Mouse (Mus musculus) mesoderm, embryonic 11.5 days (tissue): Measurements from ENCODE around the gene Zfp281.

Experiments
- DNase-seq: peaks from one replicate; pipeline ENCODE4 v3.0.0-alpha.2; 2012; ENCODE audit warnings: low read depth, low spot score

The Zfp281 gene

DNA sequence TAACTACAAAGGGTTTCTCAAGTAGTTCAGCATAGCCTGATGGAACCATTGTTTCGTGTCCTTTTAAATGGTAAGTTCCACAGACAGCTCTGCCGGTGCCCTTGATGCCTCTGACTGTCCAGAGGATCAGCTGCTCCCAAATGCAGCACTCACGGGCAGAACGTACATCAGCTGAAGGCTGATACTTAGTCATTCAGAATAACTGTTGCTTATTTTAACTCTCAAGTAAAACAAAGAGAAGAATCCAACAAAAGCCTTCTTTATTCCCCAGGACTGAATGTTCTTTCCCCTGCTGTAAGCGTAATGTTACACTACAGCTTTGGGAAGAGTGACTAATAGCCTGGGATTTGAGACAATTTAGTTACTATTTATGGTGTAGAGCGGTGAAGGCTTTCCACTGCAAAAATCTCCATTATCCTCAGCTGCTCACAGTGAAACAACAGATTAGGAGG is 11.4 kb upstream of the Zfp281 start:
- peak; percentile 4 for DNase-seq

DNA sequence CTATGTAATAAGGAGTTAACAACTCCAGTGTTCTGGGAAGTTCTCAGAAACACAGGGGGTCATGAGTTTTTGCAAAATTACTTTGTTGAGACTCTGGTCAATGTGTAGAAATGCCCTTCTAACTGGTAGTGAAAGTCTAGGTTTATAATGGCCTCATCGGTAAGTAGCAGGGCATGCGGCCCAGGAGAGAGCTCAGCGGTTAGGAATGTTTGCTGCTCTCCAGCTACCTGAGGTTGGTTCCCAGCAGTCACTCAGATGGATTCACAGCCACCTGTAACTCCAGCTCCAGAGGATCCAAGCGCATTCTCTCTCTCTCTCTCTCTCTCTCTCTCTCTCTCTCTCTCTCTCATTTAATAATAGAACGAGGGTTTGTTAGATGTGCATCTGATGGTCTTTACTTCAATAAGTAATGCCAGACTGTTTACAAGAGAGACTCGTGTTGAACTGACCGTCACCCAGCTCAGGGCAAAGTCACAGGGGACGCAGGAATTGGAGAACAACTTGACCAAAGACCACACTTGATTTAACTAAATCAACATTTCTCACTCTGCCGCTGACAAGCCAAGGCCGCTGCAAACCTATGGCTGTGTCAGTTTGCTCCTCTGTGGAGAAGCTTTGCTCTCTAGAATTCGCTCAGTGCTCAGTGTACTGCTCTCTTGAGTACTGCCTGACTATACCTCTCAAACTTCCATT is 9.8 kb upstream of the Zfp281 start:
- DNase-seq, result no peak

DNA sequence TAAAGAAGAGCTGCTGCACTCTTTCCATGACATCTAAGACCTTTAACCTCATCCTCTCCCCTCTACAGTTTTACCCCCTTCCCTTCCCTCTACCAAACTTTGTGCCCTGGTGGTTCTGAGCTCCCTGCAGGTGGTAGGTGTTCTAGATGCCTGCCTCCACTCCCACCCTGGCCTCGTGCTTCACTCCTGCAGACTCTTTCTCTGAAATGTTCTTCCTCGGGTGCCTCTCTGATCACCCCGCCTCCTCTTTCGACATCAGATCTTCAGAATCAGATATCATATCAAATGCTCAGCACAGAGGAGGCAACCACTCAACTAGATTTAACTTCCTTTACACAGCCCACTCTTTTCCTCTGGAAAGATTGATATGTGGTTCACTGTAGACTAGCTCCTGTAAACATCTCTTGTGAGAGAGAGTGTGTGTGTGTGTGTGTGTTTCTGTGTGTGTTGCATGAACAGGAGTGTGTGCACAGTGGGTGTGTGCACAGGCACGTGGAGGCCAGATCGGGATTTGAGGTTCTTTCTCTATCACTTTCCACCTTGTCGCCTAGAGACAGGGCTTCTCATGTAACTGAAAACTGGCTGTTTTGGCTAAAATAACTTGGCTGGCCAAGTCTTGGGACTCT is 7.4 kb upstream of the Zfp281 start:
- DNase-seq, result no peak

DNA sequence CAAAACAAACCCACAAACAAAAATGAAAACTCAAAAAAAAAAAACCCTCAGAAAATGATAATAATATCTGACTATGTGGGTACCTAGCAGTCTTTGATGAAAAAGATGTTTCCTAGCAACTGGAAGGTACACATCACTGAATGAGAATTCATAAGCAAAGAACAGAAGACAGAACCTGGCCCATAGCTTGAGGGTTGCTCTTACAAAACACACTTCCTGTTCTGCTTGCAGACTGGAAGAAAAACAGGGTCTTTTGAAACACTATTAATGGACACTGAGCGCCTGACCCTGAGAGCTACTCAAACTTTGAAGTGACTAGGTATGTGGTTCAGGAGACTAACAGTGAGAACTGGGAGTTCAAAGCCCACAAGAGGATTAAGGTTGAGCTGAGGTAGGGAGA is 6.1 kb upstream of the Zfp281 start:
- no peak for DNase-seq

DNA sequence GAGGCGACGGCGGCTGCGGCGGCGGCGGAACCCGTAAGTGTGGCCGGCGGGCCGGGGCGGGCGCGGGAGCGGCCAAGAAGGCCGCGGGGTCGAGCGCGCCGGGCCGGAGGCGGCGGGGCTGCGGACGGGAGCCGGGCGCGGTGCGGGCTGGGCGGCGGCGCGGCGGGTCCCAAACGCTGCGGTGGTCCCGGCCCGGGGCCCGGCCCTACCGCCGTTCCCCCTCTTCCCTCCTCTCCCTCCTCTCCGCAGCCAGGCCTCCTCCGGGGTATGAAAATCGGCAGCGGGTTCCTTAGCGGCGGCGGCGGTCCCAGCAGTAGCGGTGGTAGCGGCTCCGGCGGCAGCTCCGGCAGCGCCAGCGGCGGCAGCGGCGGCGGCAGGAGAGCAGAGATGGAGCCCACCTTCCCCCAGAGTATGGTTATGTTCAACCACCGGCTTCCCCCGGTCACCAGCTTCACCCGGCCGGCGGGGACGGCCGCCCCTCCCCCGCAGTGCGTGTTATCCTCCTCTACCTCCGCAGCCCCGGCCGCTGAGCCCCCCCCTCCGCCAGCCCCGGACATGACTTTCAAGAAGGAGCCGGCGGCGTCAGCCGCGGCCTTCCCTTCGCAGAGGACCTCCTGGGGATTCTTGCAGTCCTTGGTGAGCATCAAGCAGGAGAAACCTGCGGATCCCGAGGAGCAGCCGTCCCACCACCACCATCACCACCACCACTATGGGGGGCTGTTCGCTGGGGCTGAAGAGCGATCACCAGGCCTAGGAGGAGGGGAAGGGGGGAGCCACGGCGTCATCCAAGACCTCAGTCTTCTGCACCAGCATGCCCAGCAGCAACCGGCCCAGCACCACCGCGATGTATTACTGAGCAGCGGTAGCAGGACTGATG is 556 bp downstream of the Zfp281 start:
- DNase-seq, result peak; percentile 41

DNA sequence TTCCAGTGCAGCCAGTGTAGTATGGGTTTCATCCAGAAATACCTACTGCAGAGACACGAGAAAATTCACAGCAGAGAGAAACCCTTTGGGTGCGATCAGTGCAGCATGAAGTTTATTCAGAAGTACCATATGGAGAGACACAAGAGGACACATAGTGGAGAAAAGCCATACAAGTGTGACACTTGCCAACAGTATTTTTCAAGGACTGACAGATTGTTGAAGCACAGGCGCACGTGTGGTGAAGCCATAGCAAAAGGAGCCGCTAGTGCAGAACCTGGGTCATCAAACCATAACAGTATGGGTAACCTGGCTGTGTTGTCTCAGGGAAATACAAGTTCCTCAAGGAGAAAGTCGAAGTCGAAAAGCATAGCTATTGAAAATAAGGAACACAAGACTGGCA is 1.4 kb downstream of the Zfp281 start:
- no peak for DNase-seq

DNA sequence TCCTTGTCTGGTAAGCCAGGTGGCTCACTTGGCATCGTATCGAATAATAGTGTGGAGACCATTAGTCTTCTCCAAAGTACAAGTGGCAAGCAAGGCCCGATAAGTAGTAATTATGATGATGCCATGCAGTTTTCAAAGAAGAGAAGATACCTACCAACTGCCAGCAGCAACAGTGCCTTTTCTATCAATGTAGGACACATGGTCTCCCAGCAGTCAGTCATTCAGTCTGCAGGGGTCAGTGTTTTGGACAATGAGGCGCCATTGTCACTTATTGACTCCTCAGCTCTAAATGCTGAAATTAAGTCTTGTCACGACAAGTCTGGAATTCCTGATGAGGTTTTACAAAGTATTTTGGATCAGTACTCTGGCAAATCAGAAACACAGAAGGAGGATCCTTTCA is 2.1 kb downstream of the Zfp281 start:
- no peak for DNase-seq

DNA sequence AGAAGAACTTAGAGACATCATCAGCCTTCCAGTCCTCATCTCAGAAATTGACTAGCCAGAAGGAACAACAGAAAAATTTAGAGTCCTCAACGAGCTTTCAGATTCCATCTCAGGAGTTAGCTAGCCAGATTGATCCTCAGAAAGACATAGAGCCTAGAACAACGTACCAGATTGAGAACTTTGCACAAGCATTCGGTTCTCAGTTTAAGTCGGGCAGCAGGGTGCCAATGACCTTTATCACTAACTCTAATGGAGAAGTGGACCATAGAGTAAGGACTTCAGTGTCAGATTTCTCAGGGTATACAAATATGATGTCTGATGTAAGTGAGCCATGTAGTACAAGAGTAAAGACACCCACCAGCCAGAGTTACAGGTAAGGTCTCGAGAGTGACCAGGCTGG is 2.9 kb downstream of the Zfp281 start:
- DNase-seq, result no peak

DNA sequence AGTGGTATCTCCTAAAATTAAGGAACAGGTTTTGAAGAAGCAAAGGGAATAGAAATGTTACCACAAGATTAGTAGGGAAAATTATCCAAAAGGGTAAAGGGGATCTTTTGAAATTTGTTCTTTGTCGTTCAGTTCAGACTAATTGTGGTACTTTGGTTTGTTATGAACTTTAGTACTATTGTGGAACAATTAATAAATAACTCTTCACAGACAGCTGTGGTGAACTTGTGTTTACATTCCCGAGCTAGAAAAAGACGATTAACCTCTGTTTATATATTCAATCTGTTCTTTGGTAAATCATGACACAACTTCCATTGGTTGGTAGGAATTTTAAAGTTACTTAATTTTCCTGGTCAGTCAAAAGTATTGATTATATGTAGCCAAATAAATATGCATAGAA is 8.2 kb downstream of the Zfp281 start:
- no peak for DNase-seq

DNA sequence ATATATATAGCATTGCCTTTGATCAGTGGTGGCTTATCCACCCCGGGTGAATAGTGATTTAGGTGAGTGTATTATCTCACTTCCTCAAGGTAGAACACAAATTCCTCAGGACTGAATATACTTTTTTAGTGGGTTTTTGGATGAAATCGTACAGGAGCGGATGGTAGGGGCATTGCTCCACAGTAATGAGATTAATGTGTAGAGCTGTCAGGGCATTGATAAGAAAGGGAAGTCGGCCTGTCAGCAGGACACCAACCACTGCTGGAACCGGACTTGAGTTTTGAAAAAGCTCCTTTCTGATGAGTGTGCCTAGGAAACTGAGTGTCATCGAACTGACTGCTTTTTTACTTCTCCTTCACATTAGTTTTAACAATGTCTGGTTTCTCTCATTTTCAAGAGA is 10.9 kb downstream of the Zfp281 start:
- no peak for DNase-seq

DNA sequence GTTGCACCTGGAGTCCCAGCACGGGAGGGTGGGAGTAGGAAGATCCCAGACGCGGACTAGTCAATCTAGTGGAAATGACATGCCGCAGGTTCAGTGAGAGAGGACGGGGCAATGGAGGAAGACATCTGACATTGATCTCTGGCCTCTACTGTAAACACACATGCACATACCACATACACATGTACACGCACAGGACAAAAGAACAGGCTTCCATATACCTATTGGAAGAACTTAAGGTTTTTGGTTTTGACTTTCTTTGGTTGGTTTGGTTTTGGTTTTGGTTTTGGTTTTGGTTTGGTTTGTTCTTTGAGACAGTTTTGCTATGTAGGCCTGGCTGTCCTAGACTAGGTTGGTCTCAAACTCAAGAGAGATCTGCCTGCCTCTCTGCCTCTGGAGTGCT is 12.2 kb downstream of the Zfp281 start:
- no peak for DNase-seq

DNA sequence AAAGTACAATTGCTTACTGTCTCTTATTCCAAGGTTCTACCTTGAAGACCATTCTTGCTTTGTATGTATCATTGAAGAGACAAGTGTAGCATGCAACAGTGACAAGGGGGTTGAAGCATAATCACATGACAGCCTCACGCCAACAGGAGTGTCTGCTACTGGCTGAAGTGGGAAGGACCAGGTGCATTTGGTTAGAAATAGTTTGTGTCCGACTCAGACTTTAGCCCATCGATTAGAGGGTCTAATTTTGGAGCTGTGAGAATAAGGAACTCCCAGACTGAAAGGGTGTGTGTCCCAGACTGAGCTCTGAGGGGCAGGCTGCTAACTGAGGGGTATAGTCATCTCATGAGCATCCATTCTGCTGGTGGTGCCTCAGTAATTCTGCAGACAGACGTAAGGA is 13.0 kb downstream of the Zfp281 start:
- DNase-seq, result no peak

DNA sequence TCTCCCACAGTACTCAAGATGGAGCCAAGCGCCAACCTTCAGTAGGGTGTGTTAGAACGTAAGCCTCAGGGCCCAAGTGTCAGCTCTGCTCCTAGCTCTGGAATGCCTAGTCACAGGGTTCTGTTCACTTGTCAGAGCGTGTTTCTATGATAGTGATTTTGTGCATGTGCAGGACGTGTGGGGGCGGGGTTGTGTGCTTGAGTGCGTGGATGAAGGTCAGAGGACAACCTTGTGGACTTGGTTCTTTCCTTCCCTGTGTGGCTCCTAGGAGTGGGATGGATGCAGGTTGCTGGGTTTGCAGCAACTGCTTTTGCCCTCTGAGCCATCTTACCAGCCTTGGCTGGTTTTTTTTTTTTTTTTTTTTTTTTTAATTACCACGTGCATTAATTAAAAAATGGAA is 13.5 kb downstream of the Zfp281 start:
- DNase-seq, result no peak

DNA sequence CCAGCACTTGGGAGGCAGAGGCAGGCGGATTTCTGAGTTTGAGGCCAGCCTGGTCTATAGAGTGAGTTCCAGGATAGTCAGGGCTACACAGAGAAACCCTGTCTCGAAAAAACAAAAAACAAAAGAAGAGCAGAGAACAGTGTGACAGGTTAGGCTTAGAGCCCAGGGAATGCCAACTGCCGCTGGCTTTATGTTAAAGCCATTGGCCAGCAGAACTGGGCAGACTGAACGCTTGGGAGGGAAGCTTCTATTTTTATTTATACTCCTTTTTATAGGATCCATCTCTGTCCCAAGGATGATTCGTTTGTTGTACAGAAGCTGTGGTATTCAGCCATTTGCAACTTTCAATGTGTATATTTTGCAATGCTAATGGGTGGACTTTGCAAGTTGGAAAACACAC is 14.0 kb downstream of the Zfp281 start:
- DNase-seq, result no peak

DNA sequence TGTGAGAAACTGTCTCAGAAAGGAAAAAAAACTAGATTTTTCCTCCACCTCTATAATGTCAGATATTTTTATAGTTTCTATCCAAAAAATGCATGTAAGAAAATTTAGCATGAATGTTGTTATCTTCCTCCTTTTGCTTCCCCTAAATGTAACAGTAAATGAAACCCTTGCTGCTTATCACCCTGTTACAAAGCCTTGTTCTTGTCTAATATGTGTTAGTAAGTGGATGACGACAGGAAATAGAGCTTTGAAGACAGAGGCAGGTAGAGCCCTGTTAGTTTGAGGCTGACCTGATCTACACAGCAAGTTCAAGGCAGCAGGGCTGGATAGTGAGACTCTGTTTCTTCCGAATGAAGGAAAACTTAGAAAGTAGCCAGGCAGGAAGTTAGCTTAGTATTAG is 14.5 kb downstream of the Zfp281 start:
- no peak for DNase-seq

DNA sequence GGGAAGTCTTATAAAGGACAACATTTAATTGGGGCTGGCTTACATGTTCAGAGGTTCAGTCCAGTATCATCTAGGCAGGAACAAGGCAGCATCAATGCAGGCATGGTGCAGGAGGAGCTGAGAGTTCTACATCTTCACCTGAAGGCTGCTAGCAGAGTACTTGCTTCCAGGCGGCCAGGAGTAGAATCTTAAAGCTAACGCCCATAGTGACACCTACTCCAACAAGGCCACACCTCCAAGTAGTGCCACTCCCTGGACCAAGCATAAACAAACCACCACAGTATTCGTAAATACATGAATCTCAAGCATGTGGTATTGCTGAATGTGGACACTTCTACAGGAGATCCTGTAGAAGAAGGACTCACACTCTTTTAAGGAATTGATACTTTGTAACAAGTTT is 18.0 kb downstream of the Zfp281 start:
- no peak for DNase-seq

DNA sequence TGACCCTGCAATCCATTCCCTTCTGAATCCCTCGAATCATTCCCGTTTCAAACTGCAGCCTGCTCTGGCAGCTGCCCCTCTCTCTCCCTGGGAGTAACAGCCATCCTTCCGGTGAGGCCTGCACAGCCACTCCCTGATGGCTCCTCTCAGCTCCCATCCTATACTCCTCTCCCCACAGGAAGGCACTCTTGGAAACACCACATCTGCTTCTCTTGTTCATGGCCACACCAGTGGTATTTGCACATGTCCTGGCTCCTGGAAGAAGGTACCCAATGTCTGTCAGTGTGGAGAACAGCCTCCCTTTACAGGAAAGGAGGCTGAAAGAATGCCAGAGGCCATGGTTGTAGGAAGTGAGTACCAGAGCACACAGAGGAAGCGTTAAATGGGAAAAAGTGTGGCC is 19.8 kb downstream of the Zfp281 start:
- DNase-seq, result no peak

DNA sequence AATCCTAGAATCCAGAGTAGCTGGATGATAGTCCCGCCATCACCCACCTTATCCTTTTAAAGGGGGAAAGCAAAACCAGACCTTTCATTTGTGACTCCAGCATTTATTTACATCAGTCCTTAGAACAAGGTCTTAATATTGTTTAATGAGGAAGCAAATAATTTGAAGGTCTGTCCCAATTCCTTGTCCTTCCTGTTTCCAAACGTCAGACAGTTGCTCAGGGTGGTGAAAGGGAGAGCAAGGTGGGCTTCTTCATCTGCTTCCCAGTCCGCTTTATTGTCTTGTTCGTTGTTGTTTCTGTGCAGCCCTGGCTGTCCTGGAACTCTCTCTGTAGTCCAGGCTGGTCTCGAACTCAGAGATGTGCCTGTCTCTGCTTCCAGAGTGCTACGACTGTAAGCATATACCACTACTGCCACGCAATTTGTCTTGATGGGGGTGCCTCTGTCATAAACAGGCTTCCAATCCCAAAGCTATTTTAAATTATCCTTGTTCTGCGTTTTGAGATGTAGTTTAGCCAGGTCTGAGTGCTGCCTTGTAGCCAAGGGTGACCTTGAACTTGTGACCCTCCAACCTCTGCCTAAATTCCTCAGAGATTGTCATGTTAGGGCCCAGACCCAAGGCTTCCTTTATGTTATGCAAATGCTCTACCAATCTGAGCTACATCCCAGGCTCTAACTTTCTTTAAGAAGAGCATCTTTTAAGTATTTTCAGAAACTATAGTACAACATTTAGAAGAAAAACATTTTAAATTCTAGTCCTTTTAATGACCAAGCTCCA is 21.3 kb downstream of the Zfp281 start:
- DNase-seq, result no peak

DNA sequence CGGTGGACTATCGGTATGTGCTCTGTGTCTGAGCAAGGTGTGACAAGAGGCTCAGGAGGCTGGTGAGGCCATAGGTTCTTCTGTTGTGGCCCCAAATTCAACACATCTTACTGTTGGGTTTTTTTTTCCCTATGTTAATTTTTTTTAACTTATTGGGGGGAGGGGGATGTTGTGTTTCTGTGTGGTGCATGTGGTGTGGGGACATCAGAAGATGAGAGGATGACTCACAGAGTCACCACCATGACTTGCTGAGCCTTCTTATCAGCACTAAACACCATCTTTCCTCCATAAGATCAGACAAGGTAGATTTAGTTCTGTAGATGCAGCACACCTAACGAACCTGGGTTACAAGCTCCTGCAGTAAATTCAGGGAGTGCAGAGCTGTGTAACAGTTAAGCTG is 27.4 kb downstream of the Zfp281 start:
- no peak for DNase-seq

DNA sequence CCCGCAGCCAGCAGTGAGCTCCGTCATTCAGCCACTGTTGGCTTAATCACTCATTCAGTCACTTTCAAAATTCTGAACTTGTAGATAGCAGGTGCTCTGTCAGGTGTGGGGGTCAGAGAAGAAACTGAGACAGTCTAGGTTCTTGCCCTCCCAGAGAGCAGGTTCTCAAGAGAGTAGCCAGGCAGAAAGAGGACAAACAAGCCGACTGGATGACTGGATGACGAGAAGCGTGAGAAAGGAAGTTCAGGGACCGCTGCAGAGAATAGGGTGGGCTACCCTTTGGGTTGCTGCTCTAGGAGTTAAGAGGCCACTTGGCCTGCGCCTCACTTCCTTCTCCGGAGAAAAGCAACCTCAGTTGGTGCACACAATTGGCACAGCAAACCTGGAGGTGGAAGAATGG is 28.8 kb downstream of the Zfp281 start:
- no peak for DNase-seq

DNA sequence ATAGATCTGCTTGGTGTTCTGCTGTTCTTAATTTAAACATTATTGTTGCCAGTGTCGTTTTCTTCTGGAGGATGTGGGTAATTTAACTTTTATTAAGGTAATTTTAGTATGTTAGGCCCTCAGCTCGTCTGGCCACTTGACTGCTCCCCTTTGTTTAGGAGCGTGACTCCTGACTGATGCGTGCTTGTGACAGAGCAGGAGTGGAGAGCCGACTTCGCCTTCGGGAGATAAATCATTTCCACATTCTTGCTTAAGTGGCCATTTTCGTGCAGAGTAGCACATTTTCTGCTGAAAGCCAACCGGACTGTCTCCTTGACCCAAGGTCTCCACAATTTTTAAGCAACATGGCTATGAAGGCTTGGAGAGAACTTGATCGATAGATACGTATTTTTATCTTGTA is 29.7 kb downstream of the Zfp281 start:
- peak; percentile 56 for DNase-seq

DNA sequence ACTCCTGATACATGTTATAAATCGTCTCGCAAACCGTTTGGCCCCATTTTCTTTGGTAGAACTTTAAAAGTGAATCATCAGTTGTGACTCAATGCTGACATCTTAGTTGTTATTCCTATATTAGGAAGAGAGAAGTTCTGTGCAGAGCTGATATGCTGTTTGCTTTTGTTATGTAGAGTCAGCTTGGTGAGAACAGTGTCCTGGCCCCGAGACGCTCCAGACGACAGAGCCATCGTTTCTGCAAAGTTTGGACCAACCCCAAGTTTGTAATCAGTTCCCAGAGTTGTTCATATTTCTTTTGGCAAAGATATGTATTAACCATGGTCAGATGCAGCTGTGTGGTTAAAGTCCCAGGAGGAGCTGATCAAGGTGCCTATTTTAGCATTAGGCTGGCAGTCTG is 31.9 kb downstream of the Zfp281 start:
- DNase-seq, result no peak
